Mouse (Mus musculus) stomach, embryonic 14.5 days (tissue): ENCODE measurements around the gene St6gal1. TPM values are rescaled to one million over a fixed set of nuclear protein-coding genes. Genes with fewer than 3 reads are reported as not detected.

Experiments used
- ATAC-seq: fragments of 200-750 bp; cut with Nextera tagmentation; 2 replicates; pipeline ENCODE4 v1.8.0; 2017; ENCODE audit warnings: low read depth, moderate TSS enrichment; ENCODE audit not compliant: insufficient number of reproducible peaks, insufficient read depth, low FRiP score
- H3K27ac ChIP-seq: fragments of 300-500 bp; sonication (generic); 2 replicates; pipeline ENCODE4 v1.5.1; 2014; ENCODE audit warnings: mild to moderate bottlenecking, low read length, moderate library complexity, mixed read lengths
- H3K27me3 ChIP-seq: fragments of 300-500 bp; sonication (generic); 2 replicates; pipeline ENCODE4 v1.6.1; 2014; ENCODE audit warnings: low read length, control low read depth, mixed read lengths; ENCODE audit not compliant: control insufficient read depth, insufficient read depth
- H3K36me3 ChIP-seq: fragments of 300-500 bp; sonication (generic); 2 replicates; pipeline ENCODE4 v1.6.1; 2014; ENCODE audit warnings: mild to moderate bottlenecking, control low read depth, low read length, moderate library complexity, mixed read lengths; ENCODE audit not compliant: control insufficient read depth, insufficient read depth
- H3K4me1 ChIP-seq: fragments of 300-500 bp; sonication (generic); 2 replicates; pipeline ENCODE4 v1.6.1; 2014; ENCODE audit warnings: low read length, control low read depth, mixed read lengths; ENCODE audit not compliant: control insufficient read depth, insufficient read depth
- H3K4me2 ChIP-seq: fragments of 300-500 bp; sonication (generic); replicated peaks from 2 replicates; pipeline ENCODE4 v1.6.1; 2014; ENCODE audit warnings: low read depth, low read length, control low read depth
- H3K4me3 ChIP-seq: fragments of 300-500 bp; sonication (generic); 2 replicates; pipeline ENCODE4 v1.5.1; 2014; ENCODE audit warnings: low read depth, low read length, control low read depth
- H3K9ac ChIP-seq: fragments of 300-500 bp; sonication (generic); replicated peaks from 2 replicates; pipeline ENCODE4 v1.6.1; 2014; ENCODE audit warnings: low read depth, mild to moderate bottlenecking, control low read depth, low read length, moderate library complexity, mixed read lengths
- H3K9me3 ChIP-seq: fragments of 300-500 bp; sonication (generic); 2 replicates; pipeline ENCODE4 v1.6.1; 2016; ENCODE audit warnings: low read depth, low read length, control low read depth; ENCODE audit not compliant: control insufficient read depth
- WGBS: fragments of 180-500 bp; shearing (Covaris S2); extraction: QIAGEN DNeasy Blood & Tissue Kit; methylation state at CpG from one replicate; pipeline ENCODE4 v1.1.7; 2014; 5-methylcytosine and 5-hydroxymethylcytosine counted together
- polyA plus RNA-seq: library from polyadenylated mRNA; unstranded; fragments of >200 nt; fragmentation: Nextera tagmentation; extraction: Ambion mirVana; gene quantifications from 2 replicates; pipeline ENCODE4 v1.2.1, GENCODE M21; 2014

Gene St6gal1
- polyA plus RNA-seq, 1 experiment from 2014 or later, result 25.7 TPM

- Histone ChIP-seq H3K4me1 (0 out of 2 replicates have a peak, but pooled peaks cover 5% of the 10 kb centered on the region), H3K4me2 (no peak overlapping the region), H3K27me3 (no peaks in the 10 kb centered on the region), H3K9ac (no peak overlapping the region), H3K4me3 (no peak overlapping the region), H3K27ac (peak overlapping the region; percentile 59; the same call in 1 of the 2 replicates), H3K36me3 (peaks cover 2% of the 10 kb centered on the region; the same call in 1 of the 2 replicates), H3K9me3 (no peaks in the 10 kb centered on the region)
- 51% methylated on average over 6 of the region's 6 CpGs for WGBS
- ATAC-seq, result 0 out of 2 replicates have a peak, but pooled peaks have one; percentile 37
These were observed 102.1 kb downstream of the St6gal1 start for GRCm38 (mm10) chr16:23326664-23327063.

GRCm38 (mm10) chr16:23327266-23327665 lies 102.7 kb downstream of the St6gal1 start:
- Histone ChIP-seq H3K4me1 (0 out of 2 replicates have a peak, but pooled peaks cover 5% of the 10 kb centered on the region), H3K9ac (no peak overlapping the region), H3K27ac (no peak overlapping the region), H3K36me3 (no peaks in the 10 kb centered on the region), H3K9me3 (no peaks in the 10 kb centered on the region), H3K4me2 (no peak overlapping the region), H3K27me3 (no peaks in the 10 kb centered on the region), H3K4me3 (no peak overlapping the region)
- no peak for ATAC-seq
- 85% methylated on average over 7 of the region's 7 CpGs for WGBS

GRCm38 (mm10) chr16:23328201-23328600 lies 103.7 kb downstream of the St6gal1 start:
- no peaks in the 10 kb centered on the region for H3K36me3 ChIP-seq
- H3K4me3 ChIP-seq, result no peak overlapping the region
- 0 out of 2 replicates have a peak, but pooled peaks cover 10% of the 10 kb centered on the region for H3K4me1 ChIP-seq
- no peaks in the 10 kb centered on the region for H3K9me3 ChIP-seq
- H3K9ac ChIP-seq, result no peak overlapping the region
- H3K27me3 ChIP-seq, result no peaks in the 10 kb centered on the region
- WGBS, result 89% methylated on average over 7 of the region's 7 CpGs
- no peak overlapping the region for H3K27ac ChIP-seq
- H3K4me2 ChIP-seq, result no peak overlapping the region
- no peak for ATAC-seq

GRCm38 (mm10) chr16:23332136-23332535 lies 107.6 kb downstream of the St6gal1 start:
- no peak overlapping the region for H3K9ac ChIP-seq
- H3K27me3 ChIP-seq, result no peaks in the 10 kb centered on the region
- 0 out of 2 replicates have a peak, but pooled peaks cover 5% of the 10 kb centered on the region for H3K4me1 ChIP-seq
- no peak for ATAC-seq
- H3K27ac ChIP-seq, result no peak overlapping the region
- H3K4me3 ChIP-seq, result no peak overlapping the region
- H3K9me3 ChIP-seq, result no peaks in the 10 kb centered on the region
- H3K36me3 ChIP-seq, result no peaks in the 10 kb centered on the region
- WGBS, result 47% methylated on average over 2 of the region's 2 CpGs
- no peak overlapping the region for H3K4me2 ChIP-seq

GRCm38 (mm10) chr16:23332686-23333085 lies 108.1 kb downstream of the St6gal1 start:
- Histone ChIP-seq H3K27ac (no peak overlapping the region), H3K4me1 (0 out of 2 replicates have a peak, but pooled peaks cover 5% of the 10 kb centered on the region)
- WGBS, result 63% methylated on average over 6 of the region's 6 CpGs

GRCm38 (mm10) chr16:23333875-23334551 lies 109.5 kb downstream of the St6gal1 start:
- WGBS, result 81% methylated on average over 6 of the region's 6 CpGs

More at GRCm38 (mm10) chr16:23332686-23333085, 108.1 kb downstream of the St6gal1 start:
- Histone ChIP-seq H3K4me2 (no peak overlapping the region), H3K4me3 (no peak overlapping the region), H3K36me3 (no peaks in the 10 kb centered on the region), H3K9ac (no peak overlapping the region), H3K9me3 (no peaks in the 10 kb centered on the region), H3K27me3 (no peaks in the 10 kb centered on the region)
- ATAC-seq, result no peak

GRCm38 (mm10) chr16:23337317-23337716 lies 112.8 kb downstream of the St6gal1 start:
- Histone ChIP-seq H3K36me3 (no peaks in the 10 kb centered on the region), H3K9me3 (no peaks in the 10 kb centered on the region), H3K4me3 (no peak overlapping the region), H3K27ac (no peak overlapping the region), H3K27me3 (no peaks in the 10 kb centered on the region), H3K4me2 (no peak overlapping the region), H3K4me1 (0 out of 2 replicates have a peak, but pooled peaks cover 4% of the 10 kb centered on the region), H3K9ac (no peak overlapping the region)
- WGBS, result 50% methylated on average over 4 of the region's 4 CpGs
- ATAC-seq, result no peak

More at GRCm38 (mm10) chr16:23333875-23334551, 109.5 kb downstream of the St6gal1 start:
- Histone ChIP-seq H3K9me3 (no peaks in the 10 kb centered on the region), H3K4me3 (no peak overlapping the region), H3K9ac (no peak overlapping the region), H3K4me2 (no peak overlapping the region), H3K27me3 (no peaks in the 10 kb centered on the region), H3K4me1 (0 out of 2 replicates have a peak, but pooled peaks cover 5% of the 10 kb centered on the region), H3K36me3 (no peaks in the 10 kb centered on the region), H3K27ac (no peak overlapping the region)
- ATAC-seq, result no peak

- Histone ChIP-seq H3K9ac (no peak overlapping the region), H3K4me1 (no peaks in the 10 kb centered on the region), H3K9me3 (no peaks in the 10 kb centered on the region), H3K4me3 (no peak overlapping the region), H3K4me2 (no peak overlapping the region), H3K27ac (no peak overlapping the region), H3K36me3 (no peaks in the 10 kb centered on the region), H3K27me3 (no peaks in the 10 kb centered on the region)
- 100% methylated on average over 2 of the region's 2 CpGs for WGBS
- ATAC-seq, result no peak
These were observed 116.7 kb downstream of the St6gal1 start for GRCm38 (mm10) chr16:23341254-23341653.
